Mouse (Mus musculus) heart, adult 2 months (tissue): ENCODE data around the gene Ostc.

Source experiments
- CTCF ChIP-seq: fragments of 200-600 bp; IDR thresholded peaks from 2 replicates; pipeline ENCODE4 v1.8.1; 2022; ENCODE audit warnings: antibody characterized with exemption, mild to moderate bottlenecking, moderate library complexity
- POLR2A ChIP-seq: fragments of 200-500 bp; IDR thresholded peaks from 2 replicates; pipeline ENCODE4 v1.6.1; 2011; ENCODE audit warnings: mild to moderate bottlenecking, low read depth, low read length, control low read depth; ENCODE audit not compliant: insufficient read depth

DNA sequence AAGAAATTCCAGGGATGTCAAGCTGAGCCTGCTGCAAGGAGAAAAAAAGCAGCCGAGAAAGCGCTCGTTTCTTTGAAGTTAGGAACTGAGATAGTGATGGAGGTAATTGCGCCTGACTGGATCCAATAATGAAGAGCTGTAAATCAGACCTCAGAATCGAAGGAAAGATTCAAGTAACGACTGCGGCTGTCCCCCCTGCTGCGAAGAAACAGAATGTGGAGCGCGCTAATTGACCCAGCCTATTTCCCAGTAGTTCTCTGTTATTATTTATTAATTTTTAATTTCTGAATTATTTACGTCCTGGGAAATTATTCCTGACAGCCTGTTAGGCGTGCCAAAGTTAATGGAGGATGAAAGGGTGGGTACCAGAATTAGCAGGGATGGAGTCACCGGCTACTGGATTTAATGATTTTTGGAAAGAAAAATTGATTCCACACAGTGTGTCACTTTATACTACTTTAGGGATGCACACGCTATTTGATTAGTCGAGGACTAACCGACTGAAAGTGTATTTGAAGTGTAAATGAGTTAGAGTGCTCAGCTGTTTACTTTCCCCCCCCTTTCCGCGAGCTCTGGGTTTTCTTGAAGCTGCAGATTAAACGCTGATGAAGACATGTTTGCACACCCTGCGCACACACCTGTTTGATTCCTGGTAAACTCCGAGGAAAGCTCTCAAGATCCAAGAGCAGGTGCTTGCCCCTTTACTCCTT lies 28.6 kb upstream of the Ostc start:
- no peak for TF ChIP-seq POLR2A
- TF ChIP-seq CTCF, result no peak
